ENCODE assay signal across 12 mouse cellular contexts in genomic region chr14:106945261-106945660, GRCm38 (mm10).
DNase-seq lines count a peak whose midpoint lies in the region.
"Had no signal": no experiment of that assay in that cellular context is flagged by ENCODE, and none has a peak within 500 bp of the region (broad histone marks: within the 10 kb centered on the region; RNA-seq: fewer than 3 reads in every experiment).

No protein-coding gene starts in this region.

- intact Hi-C loops in heart, postnatal 14 days (cut with DNase I): no loop called here

- peak; percentile 38 to 52 for DNase-seq in cerebellum, postnatal 10 days
- DNase-seq in cerebellum, adult 9-10 months: no peak
- DNase-seq in heart, postnatal 14 days: peak; percentile 1 to 9
- DNase-seq in heart, adult 11 months: no peak
- peak; percentile 20 for DNase-seq in adrenal gland, adult 8-10 months
- DNase-seq in ovary, postnatal 36 days (ENCODE audit: low spot score): peak; percentile 2
- DNase-seq in embryo, embryonic 9.5 days (ENCODE audit: extremely low spot score): no peak
- DNase-seq: cerebellum, adult 18-20 months; gastrocnemius, postnatal 25 days; lung, postnatal 10 days; right cerebral cortex, postnatal 25 days; thymus, postnatal 36 days had no signal

Comparison
In these comparisons a context has a peak if more than half of its experiments do, and no peak if none do; other contexts are left out.
1. DNase-seq: peak in cerebellum, postnatal 10 days (2 of 2), heart, postnatal 14 days (2 of 2), adrenal gland, adult 8-10 months (single experiment) and ovary, postnatal 36 days (single experiment); none in cerebellum, adult 9-10 months (single experiment), heart, adult 11 months (single experiment) and embryo, embryonic 9.5 days (single experiment).